Mouse (Mus musculus) embryonic facial prominence, embryonic 12.5 days (tissue): ENCODE measurements around the gene Six2. TPM values are rescaled to one million over a fixed set of nuclear protein-coding genes. Genes with fewer than 3 reads are reported as not detected.

ENCODE experiments used
- ATAC-seq: fragments of 200-750 bp; cut with Nextera tagmentation; 2 replicates; pipeline ENCODE4 v1.8.0; 2017; ENCODE audit not compliant: insufficient number of reproducible peaks, insufficient read depth, low FRiP score, low TSS enrichment
- H3K27ac ChIP-seq: fragments of 300-500 bp; sonication (generic); 2 replicates; pipeline ENCODE4 v1.5.1; 2016; ENCODE audit warnings: mild to moderate bottlenecking
- H3K27me3 ChIP-seq: fragments of 300-500 bp; sonication (generic); 2 replicates; pipeline ENCODE4 v1.6.1; 2016; ENCODE audit warnings: mild to moderate bottlenecking, moderate library complexity
- H3K36me3 ChIP-seq: fragments of 300-500 bp; sonication (generic); 2 replicates; pipeline ENCODE4 v1.6.1; 2016; ENCODE audit warnings: mild to moderate bottlenecking
- H3K4me1 ChIP-seq: fragments of 300-500 bp; sonication (generic); 2 replicates; pipeline ENCODE4 v1.6.1; 2016
- H3K4me2 ChIP-seq: fragments of 300-500 bp; sonication (generic); replicated peaks from 2 replicates; pipeline ENCODE4 v1.6.1; 2016; ENCODE audit warnings: mild to moderate bottlenecking, moderate library complexity
- H3K4me3 ChIP-seq: fragments of 300-500 bp; sonication (generic); 2 replicates; pipeline ENCODE4 v1.5.1; 2016; ENCODE audit warnings: mild to moderate bottlenecking
- H3K9ac ChIP-seq: fragments of 300-500 bp; sonication (generic); 2 replicates; pipeline ENCODE4 v1.6.1; 2016; ENCODE audit warnings: mild to moderate bottlenecking, moderate library complexity
- H3K9me3 ChIP-seq: fragments of 300-500 bp; sonication (generic); 2 replicates; pipeline ENCODE4 v1.6.1; 2016; ENCODE audit warnings: mild to moderate bottlenecking, moderate library complexity
- WGBS: fragments of 180-500 bp; shearing (Covaris S2); methylation state at CpG from one replicate; pipeline ENCODE4 v1.1.7; 2016; 5-methylcytosine and 5-hydroxymethylcytosine counted together
- polyA plus RNA-seq: library from polyadenylated mRNA; unstranded; fragments of >200 nt; fragmentation: Nextera tagmentation; extraction: Ambion mirVana; gene quantifications from 2 replicates; pipeline ENCODE4 v1.2.1, GENCODE M21; 2016

Six2 gene
- polyA plus RNA-seq, 1 experiment from 2014 or later = 33.2 TPM

DNA sequence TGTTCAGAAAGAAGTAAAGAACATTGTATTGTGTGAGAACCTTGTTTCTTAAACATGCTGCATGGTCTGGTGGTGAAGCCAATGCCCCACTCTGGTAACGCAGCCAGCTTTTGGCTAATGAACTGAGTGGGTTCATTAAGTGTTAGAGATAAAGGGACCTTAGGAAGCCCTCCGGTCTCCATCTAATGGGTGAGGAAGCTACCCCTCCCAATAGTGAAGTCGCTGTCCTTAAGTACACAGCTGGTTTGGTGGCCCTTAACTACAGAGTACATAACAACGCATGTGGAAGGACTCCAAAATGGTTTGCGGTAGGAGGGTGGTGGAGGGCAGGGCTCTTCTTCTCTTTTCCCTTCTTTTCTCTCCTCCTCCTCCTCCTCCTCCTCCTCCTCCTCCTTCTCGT is 50.2 kb downstream of the Six2 start:
- no peak overlapping the region for H3K4me2 ChIP-seq
- H3K9me3 ChIP-seq = no peaks in the 10 kb centered on the region
- no peak overlapping the region for H3K4me3 ChIP-seq
- no peak overlapping the region for H3K27ac ChIP-seq
- no peaks in the 10 kb centered on the region for H3K36me3 ChIP-seq
- H3K9ac ChIP-seq = no peak overlapping the region
- H3K4me1 ChIP-seq = no peaks in the 10 kb centered on the region
- no peak for ATAC-seq
- WGBS = 76% methylated on average over 5 of the region's 6 CpGs
- peaks cover 31% of the 10 kb centered on the region for H3K27me3 ChIP-seq

Other genes with a start within 250 kb of the Six2 start
- 8.9 and 9.8 TPM in 2 replicates for gene Six3, start 74.7 kb downstream of the Six2 start, polyA plus RNA-seq